Mouse (Mus musculus) cortical plate, adult 2 months (tissue): ENCODE measurements at regions not wholly inside any gene's neighbourhood (a gene's known extent, or its start where the extent isn't known, plus 50 kb on each side); places are given as distances from the start of the nearest gene placed in this dataset.

Experiments
- H3K27ac ChIP-seq: fragments of 200-500 bp; 2 replicates; pipeline ENCODE4 v1.5.1; 2012; ENCODE audit warnings: low read length, control low read depth, inconsistent platforms; ENCODE audit not compliant: insufficient read depth
- H3K4me1 ChIP-seq: fragments of 200-500 bp; 2 replicates; pipeline ENCODE4 v1.6.1; 2011; ENCODE audit warnings: low read length; ENCODE audit not compliant: control insufficient read depth, insufficient read depth
- H3K4me3 ChIP-seq: fragments of 200-500 bp; 2 replicates; pipeline ENCODE4 v1.5.1; 2011; ENCODE audit warnings: mild to moderate bottlenecking, low read length, control low read depth; ENCODE audit not compliant: insufficient read depth
- CTCF ChIP-seq: fragments of 200-500 bp; IDR thresholded peaks from 2 replicates; pipeline ENCODE4 v1.5.1; 2011; ENCODE audit warnings: mild to moderate bottlenecking, control low read depth, low read length; ENCODE audit not compliant: insufficient read depth; ENCODE audit errors: extremely low read depth
- POLR2A ChIP-seq: fragments of 200-500 bp; IDR thresholded peaks from 2 replicates; pipeline ENCODE4 v1.6.1; 2011; ENCODE audit warnings: mild to moderate bottlenecking, low read length, control low read depth; ENCODE audit not compliant: insufficient read depth; ENCODE audit errors: extremely low read depth

DNA sequence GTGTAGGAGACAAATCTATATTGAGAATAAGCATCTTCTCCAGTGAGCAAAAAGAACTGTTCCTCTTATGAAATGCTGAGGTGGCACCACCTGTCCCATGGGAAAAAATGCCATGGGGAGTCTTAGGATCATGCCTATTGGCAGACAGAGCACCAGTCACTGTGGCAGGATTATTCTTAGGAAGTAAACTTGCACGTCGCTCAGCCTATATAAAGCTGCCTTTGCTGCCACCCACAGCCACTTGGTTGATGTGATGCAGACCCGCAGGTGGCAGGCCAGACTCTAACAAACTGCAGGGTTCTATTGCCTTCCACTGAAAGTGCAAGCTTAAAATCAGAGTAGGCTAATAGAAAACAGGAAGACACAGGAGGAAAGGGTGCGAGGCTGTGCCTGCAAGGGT is 126.7 kb downstream of the Gm826 start:
- Histone ChIP-seq H3K4me1 (peaks cover 4% of the 10 kb centered on the region; the same call in 1 of the 2 replicates), H3K27ac (no peak overlapping the region), H3K4me3 (no peak overlapping the region)
- peak; percentile 10; the same call in 1 of the 2 replicates for TF ChIP-seq CTCF
- no peak for TF ChIP-seq POLR2A

DNA sequence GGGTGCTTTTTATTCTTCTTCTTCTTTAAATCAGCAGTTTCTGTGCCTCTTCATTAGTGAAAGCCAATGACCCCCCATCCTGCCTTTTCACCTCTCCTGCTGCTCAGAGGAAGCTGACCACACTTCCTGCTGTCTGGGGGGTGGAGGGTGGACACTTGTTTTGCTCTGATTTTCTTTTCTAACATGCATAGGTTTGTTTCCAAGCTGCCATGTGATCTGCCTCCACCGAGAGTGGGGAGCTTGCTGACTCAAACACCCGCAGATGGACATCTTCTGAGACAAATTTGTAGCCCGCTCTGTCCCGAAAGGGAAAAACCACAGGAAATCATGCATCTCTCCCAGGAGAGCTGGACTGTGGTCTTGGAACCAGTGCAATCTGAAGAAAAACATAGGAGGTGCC is 141.3 kb downstream of the Gm826 start:
- Histone ChIP-seq H3K4me1 (no peaks in the 10 kb centered on the region), H3K4me3 (no peak overlapping the region), H3K27ac (no peak overlapping the region)
- no peak for TF ChIP-seq POLR2A
- TF ChIP-seq CTCF, result no peak

DNA sequence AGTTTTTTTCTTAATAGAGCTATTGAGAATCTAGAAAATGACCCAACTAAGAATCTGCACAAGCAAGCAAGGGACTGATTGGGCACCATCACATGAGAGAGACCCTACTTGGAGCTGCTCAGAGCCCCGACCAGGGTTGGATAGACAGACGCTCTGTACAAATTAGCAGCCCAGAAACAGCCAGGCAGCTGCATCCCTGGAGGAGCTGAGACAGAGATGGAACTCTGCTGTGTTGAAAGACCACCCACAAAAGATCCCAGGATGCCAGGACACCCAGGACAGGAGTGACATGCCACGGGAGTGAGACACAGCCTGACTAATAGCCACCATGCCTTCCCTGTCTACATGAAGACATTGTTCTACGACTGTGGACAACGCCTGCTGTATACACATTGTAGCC is 147.9 kb downstream of the Gm826 start:
- TF ChIP-seq CTCF, result no peak
- no peak for TF ChIP-seq POLR2A
- Histone ChIP-seq H3K27ac (no peak overlapping the region), H3K4me1 (no peaks in the 10 kb centered on the region), H3K4me3 (no peak overlapping the region)

DNA sequence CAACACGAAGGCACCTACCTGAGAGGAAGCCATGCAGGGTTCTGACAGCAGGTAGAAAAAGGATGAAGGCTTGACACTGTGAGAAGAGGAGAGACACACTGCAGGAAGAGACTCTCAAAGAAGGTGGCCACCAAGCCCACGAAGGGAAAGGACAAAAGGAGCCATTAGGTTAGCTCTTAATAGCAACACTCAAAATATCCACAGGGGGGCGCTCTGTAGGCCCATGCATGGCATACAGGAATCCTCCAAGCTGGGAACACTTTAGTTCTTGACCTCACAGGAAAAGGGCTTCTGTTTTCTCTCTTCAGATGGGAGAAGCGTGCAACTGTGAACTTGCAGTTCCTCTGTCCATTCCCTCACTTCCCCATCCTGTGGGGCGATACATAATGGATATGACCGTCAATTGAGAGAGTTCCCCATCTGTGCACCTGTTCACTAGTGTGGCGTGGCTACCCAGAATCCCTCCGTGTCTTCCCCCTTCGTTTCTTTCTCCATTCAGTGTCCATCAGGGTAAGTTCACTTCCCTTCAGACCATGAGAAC is 162.9 kb downstream of the Gm826 start:
- Histone ChIP-seq H3K27ac (no peak overlapping the region), H3K4me3 (no peak overlapping the region), H3K4me1 (no peaks in the 10 kb centered on the region)
- no peak for TF ChIP-seq POLR2A
- no peak for TF ChIP-seq CTCF

DNA sequence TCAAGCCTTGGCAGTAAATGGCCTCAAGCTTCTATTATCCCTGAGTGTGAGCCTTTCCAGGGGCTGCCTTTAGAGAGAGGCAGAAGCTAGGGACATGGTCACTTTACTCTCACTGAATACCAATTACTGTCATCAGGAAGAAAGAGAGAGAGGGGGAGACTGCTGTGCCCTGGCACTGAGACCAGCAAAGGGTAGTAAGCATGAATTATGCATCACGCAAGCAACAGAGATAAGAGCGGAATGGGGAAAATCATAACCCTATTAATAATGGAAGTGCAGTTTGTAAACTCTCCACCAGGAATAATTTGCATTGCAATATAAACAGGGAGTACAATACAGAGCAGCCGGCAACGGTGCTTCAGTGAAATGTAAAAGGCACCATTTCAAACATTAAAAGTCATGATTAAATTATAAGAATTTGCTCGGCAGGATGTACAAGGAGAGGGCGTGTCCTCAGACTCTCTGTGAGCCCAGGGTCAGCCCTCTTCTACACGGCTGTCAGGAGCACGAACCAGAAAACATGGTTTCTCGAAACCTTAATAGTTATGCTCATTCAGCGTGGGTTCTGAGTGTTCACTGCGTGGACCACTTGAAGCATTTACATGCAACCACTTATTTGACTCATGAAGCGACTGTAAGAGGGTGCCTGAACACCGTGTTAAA is 175.2 kb downstream of the Gm826 start:
- H3K27ac ChIP-seq, result no peak overlapping the region
- no peak overlapping the region for H3K4me3 ChIP-seq
- H3K4me1 ChIP-seq, result no peaks in the 10 kb centered on the region
- no peak for TF ChIP-seq CTCF
- TF ChIP-seq POLR2A, result no peak

DNA sequence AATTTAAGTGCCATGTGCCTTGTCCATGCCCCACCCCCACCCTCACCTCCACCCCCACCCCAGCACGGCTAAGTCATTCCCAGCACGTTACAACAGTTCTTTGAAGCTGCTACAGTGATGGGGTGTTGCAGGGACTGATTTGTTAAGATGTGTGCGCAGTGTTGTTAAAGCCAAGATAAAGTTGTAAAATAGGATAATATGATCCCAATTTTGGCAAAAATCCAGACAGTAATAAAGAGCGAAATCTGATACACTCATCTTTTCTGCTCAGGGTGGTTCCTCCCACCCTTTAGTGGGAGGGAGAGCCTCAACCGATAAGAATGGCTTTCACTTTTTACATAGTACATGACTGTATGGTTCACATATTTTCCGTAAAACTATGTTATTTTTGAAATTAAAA is 180.2 kb downstream of the Gm826 start:
- no peak for TF ChIP-seq CTCF
- no peak for TF ChIP-seq POLR2A
- Histone ChIP-seq H3K27ac (no peak overlapping the region), H3K4me1 (no peaks in the 10 kb centered on the region), H3K4me3 (no peak overlapping the region)

DNA sequence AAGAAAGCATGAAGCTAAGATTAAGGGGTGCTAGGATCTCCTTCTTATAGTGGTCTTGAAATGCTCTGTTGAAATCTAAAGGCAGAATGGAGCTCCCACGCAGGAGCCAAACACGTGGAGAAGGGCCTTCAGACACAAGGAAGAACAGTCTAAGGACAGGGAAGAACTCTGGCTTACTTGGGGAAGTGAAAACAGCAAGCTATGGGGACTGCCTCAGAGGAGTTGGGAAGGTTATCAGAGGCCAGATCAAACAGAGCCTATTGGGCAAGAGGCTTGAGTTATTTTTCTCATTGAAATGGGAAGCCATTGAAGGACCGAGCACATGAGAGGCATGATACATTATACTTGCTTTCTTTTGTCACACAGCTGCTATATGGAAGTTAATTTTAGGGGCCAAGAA is 181.9 kb downstream of the Gm826 start:
- Histone ChIP-seq H3K27ac (no peak overlapping the region), H3K4me3 (no peak overlapping the region), H3K4me1 (no peaks in the 10 kb centered on the region)
- TF ChIP-seq CTCF (no peak), POLR2A (no peak)

DNA sequence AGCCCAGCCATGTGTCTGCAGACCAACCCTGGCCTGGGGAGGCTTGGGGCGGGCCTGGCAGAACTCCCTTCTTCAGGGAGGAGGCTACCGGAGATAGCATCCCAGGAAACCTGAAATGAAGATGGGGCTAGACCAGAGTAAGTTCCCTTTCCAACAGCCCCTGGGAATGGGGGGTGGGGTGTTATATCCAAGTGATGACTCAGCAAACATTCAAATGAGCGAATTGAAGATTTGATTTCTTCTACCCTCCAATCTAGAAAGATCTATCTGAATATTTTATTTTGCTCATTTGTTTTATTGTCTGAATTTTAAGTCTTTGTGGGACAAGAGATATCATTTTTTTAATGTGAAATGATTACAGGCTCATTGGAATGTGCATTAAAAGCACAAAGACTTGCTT is 185.0 kb downstream of the Gm826 start:
- TF ChIP-seq POLR2A (no peak), CTCF (no peak)
- Histone ChIP-seq H3K4me3 (no peak overlapping the region), H3K4me1 (no peaks in the 10 kb centered on the region), H3K27ac (no peak overlapping the region)

DNA sequence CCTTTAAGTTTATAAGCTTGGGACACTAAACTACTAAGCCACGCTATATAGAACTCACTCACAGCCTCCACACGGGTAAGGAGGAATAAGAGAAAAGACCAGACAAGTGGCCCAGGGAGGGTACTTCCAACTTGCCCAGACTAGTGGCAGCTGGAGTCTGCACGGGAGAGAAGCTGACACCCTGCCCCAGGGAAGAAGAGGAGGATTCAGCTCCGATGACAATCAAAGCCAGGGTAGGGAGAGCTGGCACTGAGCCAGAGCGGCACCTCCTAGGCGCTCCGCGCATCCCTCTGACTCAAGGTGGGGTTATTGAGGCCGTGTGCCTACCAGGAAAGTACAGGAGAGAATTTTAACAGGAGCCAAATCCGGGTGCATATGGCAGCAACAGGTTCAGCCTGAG is 185.4 kb downstream of the Gm826 start:
- H3K4me3 ChIP-seq, result no peak overlapping the region
- H3K27ac ChIP-seq, result no peak overlapping the region
- no peaks in the 10 kb centered on the region for H3K4me1 ChIP-seq
- no peak for TF ChIP-seq CTCF

DNA sequence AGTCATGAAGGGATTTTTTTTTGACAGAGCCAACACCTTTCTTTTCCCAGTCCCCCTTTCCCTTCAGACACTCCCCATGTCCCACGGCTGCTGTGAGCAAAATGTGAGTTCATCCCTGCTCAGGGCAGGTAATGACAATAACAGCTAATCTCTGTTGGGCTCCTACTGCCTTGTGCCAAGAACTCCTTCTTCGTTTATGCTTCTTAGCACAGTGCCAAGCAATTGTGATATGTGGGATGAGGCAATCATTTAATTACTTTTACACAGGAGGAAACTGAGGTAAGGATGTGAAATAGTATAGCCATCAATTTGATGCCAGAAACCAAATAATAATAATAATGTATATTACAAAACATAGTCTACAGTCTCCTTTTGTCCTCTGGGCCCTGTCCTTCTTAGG is 185.9 kb downstream of the Gm826 start:
- H3K4me1 ChIP-seq, result no peaks in the 10 kb centered on the region
- H3K4me3 ChIP-seq, result no peak overlapping the region
- H3K27ac ChIP-seq, result no peak overlapping the region
- no peak for TF ChIP-seq POLR2A
- TF ChIP-seq CTCF, result no peak
